Mouse (Mus musculus) telencephalon, adult 2 months (tissue): ENCODE results near the gene Zfp574.
A peak's percentile ranks its signal among the peaks of the same experiment; 100 is the strongest.

ENCODE experiments used
- DNase-seq: peaks from one replicate; pipeline ENCODE4 v3.0.0-alpha.2; 2011; ENCODE audit warnings: low read depth, low spot score

Zfp574 gene

DNA sequence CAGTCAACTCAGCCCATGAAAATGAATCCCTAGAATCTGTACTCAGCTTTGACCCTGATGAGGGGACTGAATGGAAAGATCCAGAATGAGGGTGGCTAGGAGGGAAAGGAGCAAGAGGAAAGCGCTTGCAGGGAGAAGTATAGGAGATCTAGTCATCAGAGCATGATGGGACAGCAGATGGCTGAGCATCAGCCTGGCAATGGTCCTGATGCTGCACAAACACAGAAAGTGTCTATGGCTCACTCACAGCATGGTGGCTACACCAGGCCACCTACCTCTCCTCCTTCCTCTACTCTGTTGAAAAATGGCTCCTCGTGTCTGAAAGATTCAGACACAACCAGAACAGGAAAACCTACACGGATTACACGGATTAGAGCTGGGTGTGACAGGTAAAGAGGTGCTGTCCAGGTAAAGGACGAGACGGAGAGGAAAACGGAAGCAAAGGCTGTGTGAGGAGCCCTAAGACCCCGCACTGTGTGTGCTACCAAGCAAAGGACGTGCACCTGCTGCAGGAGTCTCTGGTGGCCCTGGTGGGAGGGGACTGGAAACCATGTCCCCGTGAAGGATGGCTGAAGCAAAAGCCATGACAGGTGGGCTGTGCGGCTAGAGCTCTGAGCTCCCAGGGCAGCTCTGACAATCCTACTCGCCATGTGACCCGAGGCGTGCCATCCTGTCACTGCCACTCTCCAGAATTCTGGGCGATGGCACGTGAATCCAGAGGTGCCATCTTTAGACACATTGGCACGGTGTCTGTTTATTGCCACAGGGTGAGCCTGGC is 40.0 kb downstream of the Zfp574 start:
- peak; percentile 64 for DNase-seq

DNA sequence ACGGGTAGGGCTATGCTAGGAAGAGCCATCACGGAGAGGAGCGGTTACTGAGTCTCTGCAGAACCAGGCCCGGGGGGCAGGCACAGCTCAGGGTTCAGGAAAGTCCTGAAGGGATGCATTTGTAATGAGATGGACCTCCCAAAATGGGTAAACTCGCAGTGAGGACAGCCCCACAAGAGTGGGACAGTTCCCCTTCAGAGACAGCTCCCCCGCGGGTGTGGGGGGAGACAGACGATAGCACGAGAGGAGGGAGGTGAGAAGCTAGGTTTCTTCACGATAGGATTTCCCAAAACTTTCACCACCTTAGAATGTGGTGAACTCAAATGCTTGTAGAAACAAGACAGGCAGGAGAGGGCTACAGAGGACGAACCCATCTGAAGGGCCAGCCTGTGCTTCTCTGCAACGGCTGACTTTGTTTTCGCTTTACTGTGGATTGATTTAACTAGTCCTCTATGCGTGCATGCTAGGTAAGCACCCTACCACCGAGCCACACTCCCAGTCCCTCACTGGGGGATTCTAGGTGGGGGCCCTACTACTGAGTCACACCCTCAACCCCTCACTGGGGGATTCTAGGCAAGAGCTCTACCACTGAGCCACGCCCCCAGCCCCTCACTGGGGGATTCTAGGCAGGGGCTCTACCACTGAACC is 40.7 kb downstream of the Zfp574 start:
- DNase-seq, result no peak

DNA sequence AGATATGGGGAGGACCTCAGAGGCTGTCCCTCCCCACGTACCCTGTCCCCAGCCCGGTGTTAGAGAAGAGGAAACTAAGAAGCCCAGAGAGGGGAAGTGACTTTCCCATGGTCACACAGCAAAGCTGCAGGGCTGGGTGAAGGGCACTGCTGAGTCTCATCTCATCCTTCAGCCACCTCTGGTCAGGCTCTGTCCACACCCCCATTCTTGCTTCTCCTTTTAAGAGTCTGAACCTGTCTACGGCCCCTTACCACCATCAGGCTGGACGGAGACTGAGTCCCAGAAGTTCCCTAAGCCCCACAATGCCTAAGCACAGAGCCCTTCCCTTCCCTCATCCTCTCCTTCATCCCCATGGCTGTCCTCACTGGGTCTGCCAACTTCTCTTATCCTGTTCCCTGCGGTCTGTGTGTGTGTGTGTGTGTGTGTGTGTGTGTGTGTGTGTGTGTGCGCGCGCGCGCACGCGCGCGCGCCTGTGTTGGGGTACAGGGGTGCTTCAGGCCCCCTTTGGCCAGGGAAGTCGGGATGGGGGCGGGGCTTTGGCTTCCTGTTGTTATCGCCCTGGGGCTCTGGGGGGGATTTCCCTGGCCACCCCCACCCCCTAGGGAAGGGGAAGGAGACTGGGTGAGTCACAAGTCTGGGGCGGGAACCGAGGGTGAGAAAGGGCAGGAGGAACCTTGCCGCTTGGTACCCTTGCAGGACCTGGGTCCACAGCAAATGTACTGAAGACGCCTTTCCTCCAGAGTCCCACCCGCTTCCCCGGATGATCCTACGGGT is 47.9 kb downstream of the Zfp574 start:
- DNase-seq, result no peak

DNA sequence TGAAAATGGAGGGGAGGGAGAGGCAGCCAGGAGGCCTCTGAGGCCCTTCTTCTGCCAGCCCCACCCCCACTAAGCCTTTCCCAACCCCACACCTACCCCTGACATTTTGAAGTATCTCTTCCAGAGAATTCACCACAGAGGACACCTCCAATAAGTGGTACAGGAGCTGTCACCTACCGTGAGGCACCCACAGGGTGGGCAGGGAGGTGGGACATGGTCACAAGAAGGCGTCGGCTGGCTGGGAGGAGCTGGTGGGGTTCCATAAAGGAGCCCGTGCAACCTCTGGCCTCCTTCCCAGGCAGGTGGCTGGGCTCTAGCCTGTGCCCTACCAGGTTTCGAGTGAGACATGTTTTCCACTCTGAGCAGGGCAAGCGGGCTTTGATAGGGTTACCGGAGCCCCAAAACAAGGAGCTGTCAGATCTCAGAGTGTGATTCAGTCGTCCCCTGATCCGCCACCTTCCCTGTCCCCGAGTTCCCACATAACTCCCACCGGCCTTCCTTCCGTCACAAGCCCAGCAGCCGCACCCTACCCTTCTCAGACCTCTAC is 48.9 kb downstream of the Zfp574 start:
- no peak for DNase-seq

DNA sequence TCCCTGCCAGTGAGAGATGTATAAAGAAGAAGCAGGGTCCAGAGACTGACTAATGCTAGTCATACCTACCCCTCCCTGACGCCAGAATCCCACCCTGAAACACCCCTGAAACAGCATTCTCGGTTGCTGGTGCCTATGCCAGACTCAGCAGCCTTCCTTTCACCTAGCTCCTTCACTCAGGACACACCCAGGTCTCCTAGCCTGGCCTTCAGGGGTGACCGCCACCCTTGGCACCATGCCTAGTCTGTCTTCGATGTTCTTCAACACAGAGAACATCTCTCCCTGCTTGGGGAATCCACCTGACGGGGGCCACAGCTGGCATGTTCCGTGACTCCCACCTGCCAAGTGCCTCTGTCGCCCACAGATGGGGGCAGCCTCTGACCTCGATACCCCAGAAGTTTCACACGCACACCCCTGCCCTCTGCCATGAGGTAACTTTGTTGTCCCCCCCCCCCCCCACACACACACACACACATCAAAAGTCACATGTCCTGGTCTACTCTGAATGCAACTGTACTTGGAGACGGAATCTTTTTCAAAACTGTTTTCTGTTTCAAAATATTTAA is 53.4 kb downstream of the Zfp574 start:
- no peak for DNase-seq

DNA sequence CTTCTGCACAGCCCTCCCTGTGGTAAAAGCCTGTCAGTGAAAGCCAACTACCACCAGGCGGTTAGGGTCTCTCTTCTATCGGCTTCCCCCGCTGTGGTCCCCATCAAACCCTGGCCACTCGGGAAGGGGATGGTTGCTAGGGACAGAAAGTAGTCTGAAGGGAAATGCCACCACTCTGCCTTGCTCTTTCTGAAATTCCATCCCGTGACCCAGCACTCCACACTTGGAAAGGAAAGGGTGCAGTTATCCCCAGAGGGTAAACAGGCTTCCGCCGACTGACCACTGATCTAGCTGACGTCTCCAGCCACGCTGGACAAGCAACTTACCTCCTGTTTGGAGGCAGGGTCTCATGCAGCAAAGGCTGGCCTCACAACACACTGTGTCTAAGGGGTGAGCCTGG is 55.6 kb downstream of the Zfp574 start:
- no peak for DNase-seq

DNA sequence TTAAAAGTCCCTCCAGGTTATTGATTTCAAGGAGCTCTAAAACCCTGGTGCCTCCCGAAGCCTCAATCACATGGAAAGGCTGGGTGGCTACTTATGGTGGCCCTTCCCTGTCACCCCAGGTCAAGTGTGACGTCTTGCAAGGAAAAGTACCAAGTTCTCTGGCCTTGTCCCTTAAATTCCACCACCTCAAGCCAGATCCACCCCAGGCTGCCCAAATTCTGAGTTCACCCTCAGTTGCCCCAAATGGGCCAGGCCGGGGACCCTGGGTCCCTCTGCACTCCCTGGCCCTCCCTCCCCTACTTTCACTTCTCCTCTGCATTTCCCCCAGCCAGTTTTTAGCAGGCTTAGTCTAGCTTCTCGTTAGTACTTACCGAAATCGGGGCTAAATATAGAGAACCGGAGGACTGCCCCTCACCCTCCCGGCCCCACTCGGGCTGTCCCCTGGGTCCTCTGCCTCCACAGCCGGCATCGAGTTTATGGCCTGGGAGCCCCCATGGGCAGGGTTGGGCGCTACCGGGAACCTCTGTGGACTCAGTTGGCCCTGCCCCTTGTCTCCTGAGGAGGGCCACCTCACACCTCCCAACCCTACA is 57.1 kb downstream of the Zfp574 start:
- DNase-seq, result no peak

DNA sequence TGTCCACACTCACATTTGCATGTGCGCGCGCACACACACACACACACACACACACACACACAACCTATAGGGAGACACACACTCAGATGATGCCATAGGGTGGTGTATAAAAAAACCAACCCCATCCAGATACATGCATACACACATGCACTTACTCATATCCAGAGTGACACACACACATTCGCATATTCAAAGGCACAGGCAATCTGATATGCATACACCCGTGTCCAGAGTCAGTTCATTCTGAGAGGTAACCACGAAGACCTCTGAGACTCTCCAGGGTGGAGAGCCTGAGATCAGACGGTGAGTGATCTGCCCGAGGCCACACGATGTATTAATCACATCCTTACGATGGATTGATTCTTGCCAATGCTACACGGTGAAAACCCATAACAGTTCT is 58.2 kb downstream of the Zfp574 start:
- no peak for DNase-seq

DNA sequence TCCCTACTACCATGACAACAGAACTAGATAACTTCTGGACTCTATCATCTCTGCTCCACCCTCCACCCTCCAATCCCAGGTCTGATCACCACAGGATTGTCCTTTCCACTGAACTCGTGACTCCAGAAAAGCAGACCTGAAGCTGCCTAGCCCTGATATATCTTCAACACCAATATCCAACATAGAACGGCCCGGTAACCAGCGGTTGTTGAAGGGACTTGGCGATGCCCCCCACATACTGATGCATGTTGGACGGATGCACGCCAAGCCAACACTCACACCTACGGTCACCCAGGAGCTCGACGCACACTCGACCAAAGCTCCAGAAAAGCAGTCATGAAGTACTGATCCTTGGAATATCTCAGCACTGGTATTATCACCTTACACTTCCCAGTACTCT is 58.9 kb downstream of the Zfp574 start:
- no peak for DNase-seq

DNA sequence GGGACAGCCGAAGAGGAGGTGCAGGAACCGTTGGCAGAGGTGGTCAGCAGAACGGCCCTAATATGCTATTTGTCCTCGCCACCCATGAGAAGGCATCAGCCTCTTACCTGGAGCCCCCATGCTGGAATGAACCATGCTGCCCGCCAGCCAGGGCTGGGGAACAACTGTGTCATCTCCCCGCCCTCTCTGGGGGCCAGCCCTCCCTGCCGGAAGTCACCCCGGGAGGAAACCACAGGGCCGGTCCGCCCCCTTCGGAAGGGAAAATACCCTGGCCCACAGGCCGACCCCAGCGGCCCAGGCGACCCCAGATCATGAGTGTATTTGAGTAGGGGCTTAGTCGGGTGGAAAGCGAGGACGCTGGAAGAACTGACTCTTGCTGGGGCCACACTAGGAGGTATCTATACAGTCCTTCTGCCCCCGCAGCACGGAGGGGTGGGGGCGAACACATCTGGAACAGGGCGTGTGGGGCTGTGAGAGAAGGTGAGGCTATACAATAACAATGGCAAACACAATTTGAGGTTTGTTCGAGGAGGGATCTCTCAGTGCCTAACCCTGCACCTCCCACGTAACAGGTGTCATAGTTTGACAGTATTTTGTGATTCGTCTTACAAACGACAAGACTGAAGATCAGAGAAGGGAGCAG is 60.1 kb downstream of the Zfp574 start:
- DNase-seq, result no peak
